Mouse (Mus musculus) lung, embryonic 15.5 days (tissue): Measurements from ENCODE around the gene Srgap3. TPM values are rescaled to one million over a fixed set of nuclear protein-coding genes. Genes with fewer than 3 reads are reported as not detected.

Source experiments
- ATAC-seq: fragments of 200-750 bp; cut with Nextera tagmentation; 2 replicates; pipeline ENCODE4 v1.8.0; 2017; ENCODE audit warnings: moderate number of reproducible peaks, borderline replicate concordance; ENCODE audit not compliant: low FRiP score, low TSS enrichment; ENCODE audit errors: extremely low read depth
- H3K27ac ChIP-seq: fragments of 300-500 bp; sonication (generic); 2 replicates; pipeline ENCODE4 v1.5.1; 2015; ENCODE audit warnings: moderate library complexity, mild to moderate bottlenecking, inconsistent platforms
- H3K27me3 ChIP-seq: fragments of 300-500 bp; sonication (generic); 2 replicates; pipeline ENCODE4 v1.6.1; 2015; ENCODE audit warnings: inconsistent platforms
- H3K36me3 ChIP-seq: fragments of 300-500 bp; sonication (generic); 2 replicates; pipeline ENCODE4 v1.6.1; 2015; ENCODE audit warnings: inconsistent platforms
- H3K4me1 ChIP-seq: fragments of 300-500 bp; sonication (generic); 2 replicates; pipeline ENCODE4 v1.6.1; 2015; ENCODE audit warnings: inconsistent platforms
- H3K4me2 ChIP-seq: fragments of 300-500 bp; sonication (generic); 2 replicates; pipeline ENCODE4 v1.6.1; 2015; ENCODE audit warnings: inconsistent platforms, mild to moderate bottlenecking, moderate library complexity
- H3K4me3 ChIP-seq: fragments of 300-500 bp; sonication (generic); 2 replicates; pipeline ENCODE4 v1.5.1; 2015; ENCODE audit warnings: mild to moderate bottlenecking, inconsistent platforms
- H3K9ac ChIP-seq: fragments of 300-500 bp; sonication (generic); 2 replicates; pipeline ENCODE4 v1.6.1; 2015; ENCODE audit warnings: inconsistent platforms
- H3K9me3 ChIP-seq: fragments of 300-500 bp; sonication (generic); 2 replicates; pipeline ENCODE4 v1.6.1; 2016; ENCODE audit warnings: inconsistent platforms
- WGBS: fragments of 180-500 bp; shearing (Covaris S2); methylation state at CpG from one replicate; pipeline ENCODE4 v1.1.7; 2015; 5-methylcytosine and 5-hydroxymethylcytosine counted together
- polyA plus RNA-seq: library from polyadenylated mRNA; unstranded; fragments of >200 nt; fragmentation: Nextera tagmentation; extraction: Ambion mirVana; gene quantifications from 2 replicates; pipeline ENCODE4 v1.2.1, GENCODE M21; 2015

Srgap3 gene
- polyA plus RNA-seq, 1 experiment from 2014 or later, result 2.5 TPM

GRCm38 (mm10) chr6:112926011-112926410 is 21.1 kb downstream of the Srgap3 start:
- Histone ChIP-seq H3K9ac (no peak overlapping the region), H3K4me3 (no peak overlapping the region), H3K4me2 (no peak overlapping the region), H3K36me3 (no peaks in the 10 kb centered on the region), H3K27me3 (no peaks in the 10 kb centered on the region), H3K9me3 (no peaks in the 10 kb centered on the region), H3K4me1 (peaks cover 17% of the 10 kb centered on the region), H3K27ac (0 out of 2 replicates have a peak overlapping the region, but pooled peaks have one; percentile 3)
- no peak for ATAC-seq
- 58% methylated on average over 5 of the region's 5 CpGs for WGBS

- ATAC-seq, result no peak
- Histone ChIP-seq H3K9ac (no peak overlapping the region), H3K4me2 (no peak overlapping the region), H3K4me1 (peaks cover 17% of the 10 kb centered on the region), H3K4me3 (no peak overlapping the region), H3K9me3 (no peaks in the 10 kb centered on the region), H3K27ac (0 out of 2 replicates have a peak overlapping the region, but pooled peaks have one; percentile 3), H3K27me3 (no peaks in the 10 kb centered on the region), H3K36me3 (no peaks in the 10 kb centered on the region)
- WGBS, result 32% methylated on average over 11 of the region's 11 CpGs
Observed at GRCm38 (mm10) chr6:112925234-112925975, 21.7 kb downstream of the Srgap3 start.

GRCm38 (mm10) chr6:112924606-112925141 is 22.4 kb downstream of the Srgap3 start:
- no peaks in the 10 kb centered on the region for H3K9me3 ChIP-seq
- no peaks in the 10 kb centered on the region for H3K27me3 ChIP-seq
- 65% methylated on average over 13 of the region's 13 CpGs for WGBS
- no peak overlapping the region for H3K9ac ChIP-seq
- no peaks in the 10 kb centered on the region for H3K36me3 ChIP-seq
- H3K27ac ChIP-seq, result no peak overlapping the region
- ATAC-seq, result no peak
- H3K4me1 ChIP-seq, result peaks cover 17% of the 10 kb centered on the region
- H3K4me2 ChIP-seq, result no peak overlapping the region
- no peak overlapping the region for H3K4me3 ChIP-seq

- ATAC-seq, result no peak
- 88% methylated on average over 8 of the region's 8 CpGs for WGBS
- no peak overlapping the region for H3K4me2 ChIP-seq
- H3K4me3 ChIP-seq, result no peak overlapping the region
- no peak overlapping the region for H3K9ac ChIP-seq
- H3K9me3 ChIP-seq, result no peaks in the 10 kb centered on the region
- peaks cover 13% of the 10 kb centered on the region for H3K4me1 ChIP-seq
- no peaks in the 10 kb centered on the region for H3K36me3 ChIP-seq
- no peak overlapping the region for H3K27ac ChIP-seq
- no peaks in the 10 kb centered on the region for H3K27me3 ChIP-seq
Observed at GRCm38 (mm10) chr6:112920619-112921195, 26.4 kb downstream of the Srgap3 start.

- no peaks in the 10 kb centered on the region for H3K27me3 ChIP-seq
- no peaks in the 10 kb centered on the region for H3K4me1 ChIP-seq
- H3K9ac ChIP-seq, result no peak overlapping the region
- no peaks in the 10 kb centered on the region for H3K9me3 ChIP-seq
- 89% methylated on average over 8 of the region's 8 CpGs for WGBS
- H3K27ac ChIP-seq, result no peak overlapping the region
- no peak overlapping the region for H3K4me3 ChIP-seq
- no peaks in the 10 kb centered on the region for H3K36me3 ChIP-seq
- no peak for ATAC-seq
- H3K4me2 ChIP-seq, result no peak overlapping the region
Observed at GRCm38 (mm10) chr6:112917717-112918116, 29.3 kb downstream of the Srgap3 start.

- Histone ChIP-seq H3K9me3 (no peaks in the 10 kb centered on the region), H3K4me1 (no peaks in the 10 kb centered on the region), H3K9ac (no peak overlapping the region), H3K27ac (no peak overlapping the region), H3K4me2 (no peak overlapping the region), H3K36me3 (no peaks in the 10 kb centered on the region), H3K4me3 (no peak overlapping the region), H3K27me3 (no peaks in the 10 kb centered on the region)
- 84% methylated on average over 2 of the region's 2 CpGs for WGBS
- no peak for ATAC-seq
Observed at GRCm38 (mm10) chr6:112916243-112916642, 30.8 kb downstream of the Srgap3 start.

- H3K4me2 ChIP-seq, result no peak overlapping the region
- 83% methylated on average over 5 of the region's 5 CpGs for WGBS
- H3K27me3 ChIP-seq, result no peaks in the 10 kb centered on the region
- H3K9me3 ChIP-seq, result no peaks in the 10 kb centered on the region
- H3K36me3 ChIP-seq, result no peaks in the 10 kb centered on the region
- H3K9ac ChIP-seq, result no peak overlapping the region
- ATAC-seq, result no peak
- H3K4me1 ChIP-seq, result no peaks in the 10 kb centered on the region
- H3K4me3 ChIP-seq, result no peak overlapping the region
- H3K27ac ChIP-seq, result no peak overlapping the region
Observed at GRCm38 (mm10) chr6:112912552-112912951, 34.5 kb downstream of the Srgap3 start.

- no peak overlapping the region for H3K4me3 ChIP-seq
- ATAC-seq, result no peak
- WGBS, result 72% methylated on average over 2 of the region's 2 CpGs
- no peak overlapping the region for H3K27ac ChIP-seq
- H3K9ac ChIP-seq, result no peak overlapping the region
- H3K9me3 ChIP-seq, result no peaks in the 10 kb centered on the region
- H3K4me1 ChIP-seq, result no peaks in the 10 kb centered on the region
- H3K36me3 ChIP-seq, result no peaks in the 10 kb centered on the region
- no peak overlapping the region for H3K4me2 ChIP-seq
- no peaks in the 10 kb centered on the region for H3K27me3 ChIP-seq
Observed at GRCm38 (mm10) chr6:112909711-112910110, 37.4 kb downstream of the Srgap3 start.

- WGBS, result 57% methylated on average over 8 of the region's 8 CpGs
- Histone ChIP-seq H3K9me3 (no peaks in the 10 kb centered on the region), H3K9ac (no peak overlapping the region), H3K27me3 (no peaks in the 10 kb centered on the region), H3K4me3 (no peak overlapping the region), H3K36me3 (no peaks in the 10 kb centered on the region), H3K27ac (no peak overlapping the region), H3K4me2 (no peak overlapping the region), H3K4me1 (peaks cover 3% of the 10 kb centered on the region; the same call in 1 of the 2 replicates)
- no peak for ATAC-seq
Observed at GRCm38 (mm10) chr6:112907887-112908584, 39.0 kb downstream of the Srgap3 start.

- ATAC-seq, result no peak
- Histone ChIP-seq H3K9ac (no peak overlapping the region), H3K4me2 (no peak overlapping the region), H3K4me1 (peaks cover 15% of the 10 kb centered on the region), H3K36me3 (no peaks in the 10 kb centered on the region), H3K9me3 (no peaks in the 10 kb centered on the region), H3K27me3 (no peaks in the 10 kb centered on the region), H3K27ac (no peak overlapping the region), H3K4me3 (no peak overlapping the region)
- WGBS, result 91% methylated on average over 5 of the region's 5 CpGs
Observed at GRCm38 (mm10) chr6:112903796-112904195, 43.3 kb downstream of the Srgap3 start.

- 25% methylated on average over 7 of the region's 7 CpGs for WGBS
- Histone ChIP-seq H3K4me3 (no peak overlapping the region), H3K27me3 (no peaks in the 10 kb centered on the region), H3K27ac (no peak overlapping the region), H3K9me3 (no peaks in the 10 kb centered on the region), H3K9ac (no peak overlapping the region), H3K4me1 (peaks cover 15% of the 10 kb centered on the region), H3K36me3 (no peaks in the 10 kb centered on the region), H3K4me2 (no peak overlapping the region)
- no peak for ATAC-seq
Observed at GRCm38 (mm10) chr6:112903226-112903625, 43.8 kb downstream of the Srgap3 start.

- no peak for ATAC-seq
- 25% methylated on average over 4 of the region's 4 CpGs for WGBS
- Histone ChIP-seq H3K9me3 (no peaks in the 10 kb centered on the region), H3K27ac (no peak overlapping the region), H3K9ac (no peak overlapping the region), H3K4me1 (peaks cover 15% of the 10 kb centered on the region), H3K4me2 (no peak overlapping the region), H3K4me3 (no peak overlapping the region), H3K36me3 (no peaks in the 10 kb centered on the region), H3K27me3 (no peaks in the 10 kb centered on the region)
Observed at GRCm38 (mm10) chr6:112902791-112903190, 44.3 kb downstream of the Srgap3 start.
